Mouse (Mus musculus): ENCODE measurements around the gene 4833439L19Rik. TPM values are rescaled to one million over a fixed set of nuclear protein-coding genes. Genes with fewer than 3 reads are reported as not detected.
A peak's percentile ranks its signal among the peaks of the same experiment; 100 is the strongest.

The 4833439L19Rik gene
- polyA plus RNA-seq, 1 experiment from 2014 or later: 136 TPM

DNA sequence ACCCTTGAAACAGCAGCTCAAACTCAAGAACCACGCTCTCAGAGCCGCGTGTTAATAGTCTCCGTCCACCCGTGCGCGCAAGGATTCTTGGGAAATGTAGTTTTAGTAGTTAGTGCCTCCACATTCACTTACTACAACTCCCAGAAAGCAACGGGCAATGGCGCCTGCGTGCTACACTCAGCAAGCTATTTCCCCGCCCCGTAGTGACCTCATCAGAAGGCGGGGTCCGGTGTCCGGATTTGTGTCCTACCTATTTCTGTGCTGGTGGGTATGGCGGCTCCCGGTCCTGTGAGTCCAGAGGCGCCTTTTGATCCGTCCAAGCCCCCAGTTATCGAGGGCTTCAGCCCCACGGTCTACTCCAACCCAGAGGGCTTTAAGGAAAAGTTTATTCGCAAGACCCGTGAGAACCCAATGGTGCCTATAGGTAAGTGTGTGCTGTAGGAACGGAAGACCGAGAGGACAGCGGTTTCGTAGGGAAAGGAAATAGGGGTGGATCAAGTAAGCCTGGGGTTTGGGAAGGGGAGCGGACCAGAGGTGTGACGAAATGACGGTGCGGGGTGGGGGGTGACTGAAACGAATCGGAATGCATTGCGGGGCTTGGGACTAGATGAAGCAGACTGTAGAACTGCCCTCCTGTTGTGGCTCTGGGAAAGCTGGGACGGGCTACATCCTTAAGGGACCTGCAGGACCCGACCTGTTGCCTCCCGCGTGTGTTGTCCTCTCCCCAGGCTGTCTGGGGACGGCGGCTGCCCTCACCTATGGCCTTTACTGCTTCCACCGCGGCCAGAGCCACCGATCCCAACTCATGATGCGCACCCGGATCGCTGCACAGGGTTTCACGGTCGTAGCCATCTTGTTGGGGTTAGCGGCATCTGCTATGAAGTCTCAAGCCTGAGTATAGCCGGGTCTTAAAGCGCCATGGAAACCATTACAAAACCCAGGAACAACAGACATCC is 25.0 kb upstream of the 4833439L19Rik start, which contains the start of the genes Nop16 and Higd2a:
TSS of gene Nop16 (minus strand) at position 95 of the 956 bp plus-strand sequence.
TSS of gene Higd2a (plus strand) at position 212 of the 956 bp plus-strand sequence.
- H3K27me3 ChIP-seq (ENCODE audit: control insufficient read depth, insufficient read depth, low read length): no peaks in the 10 kb centered on the region
- H3K4me1 ChIP-seq (ENCODE audit: control insufficient read depth, insufficient read depth, low read length): peaks cover 19% of the 10 kb centered on the region
- H3K27ac ChIP-seq (ENCODE audit: low read length): peak within 1 kb of the TSS; percentile 74
- ATAC-seq (replicated peaks; ENCODE audit: extremely low read depth, insufficient read depth, low FRiP score): peak; percentile 98
- H3K9me3 ChIP-seq (replicated peaks; ENCODE audit: control insufficient read depth, low read length): no peaks in the 10 kb centered on the region
- H3K36me3 ChIP-seq (ENCODE audit: control insufficient read depth, insufficient read depth): peaks cover 15% of the 10 kb centered on the region
- WGBS: under 1% methylated on average over 51 of the region's 51 CpGs
- H3K4me3 ChIP-seq (ENCODE audit: low read length): peak within 1 kb of the TSS; percentile 93
- peak within 1 kb of the TSS; percentile 92 for H3K9ac ChIP-seq (ENCODE audit: low read length)
- H3K4me2 ChIP-seq (ENCODE audit: low read depth, low read length): peak within 1 kb of the TSS; percentile 86

DNA sequence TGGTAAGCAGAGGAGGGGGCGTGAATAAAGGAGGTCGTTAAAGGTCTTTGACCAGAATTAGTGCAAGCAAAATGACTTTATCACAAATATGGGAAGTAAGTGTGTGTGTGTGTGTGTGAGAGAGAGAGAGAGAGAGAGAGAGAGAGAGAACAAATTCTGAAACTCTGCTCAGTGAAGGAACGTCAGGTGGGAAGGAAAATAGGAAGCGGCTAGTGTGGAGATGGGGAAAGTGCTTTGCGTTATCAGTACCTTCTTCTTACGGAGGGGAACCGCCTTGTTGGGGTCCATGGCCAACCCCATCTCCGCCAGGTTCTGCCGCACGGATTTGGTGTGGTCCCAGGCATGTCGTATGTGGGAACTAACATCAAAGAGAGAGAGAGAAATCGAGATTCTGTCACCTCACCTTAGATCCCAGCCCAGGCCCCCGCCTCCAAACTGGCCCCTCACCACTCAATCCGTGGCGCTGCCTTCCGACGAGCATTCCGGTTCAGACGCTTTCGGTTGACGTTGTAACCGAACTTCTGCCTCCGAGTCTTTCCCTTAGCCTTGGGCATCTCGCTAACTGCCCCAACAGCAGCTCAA is 24.3 kb upstream of the 4833439L19Rik start:
- under 1% methylated on average over 24 of the region's 24 CpGs for whole genome bisulfite sequencing
- Histone ChIP-seq H3K36me3 (ENCODE audit: control insufficient read depth, insufficient read depth) (peaks cover 20% of the 10 kb centered on the region), H3K9ac (ENCODE audit: low read length) (peak overlapping the region; percentile 77), H3K4me1 (ENCODE audit: control insufficient read depth, insufficient read depth, low read length) (peaks cover 19% of the 10 kb centered on the region), H3K9me3 (replicated peaks; ENCODE audit: control insufficient read depth, low read length) (no peaks in the 10 kb centered on the region), H3K4me3 (ENCODE audit: low read length) (peak overlapping the region; percentile 93), H3K4me2 (ENCODE audit: low read depth, low read length) (peak overlapping the region; percentile 86), H3K27ac (ENCODE audit: low read length) (peak overlapping the region; percentile 33; the same call in 1 of the 2 replicates), H3K27me3 (ENCODE audit: control insufficient read depth, insufficient read depth, low read length) (no peaks in the 10 kb centered on the region)
- ATAC-seq (replicated peaks; ENCODE audit: extremely low read depth, insufficient read depth, low FRiP score): peak; percentile 14

DNA sequence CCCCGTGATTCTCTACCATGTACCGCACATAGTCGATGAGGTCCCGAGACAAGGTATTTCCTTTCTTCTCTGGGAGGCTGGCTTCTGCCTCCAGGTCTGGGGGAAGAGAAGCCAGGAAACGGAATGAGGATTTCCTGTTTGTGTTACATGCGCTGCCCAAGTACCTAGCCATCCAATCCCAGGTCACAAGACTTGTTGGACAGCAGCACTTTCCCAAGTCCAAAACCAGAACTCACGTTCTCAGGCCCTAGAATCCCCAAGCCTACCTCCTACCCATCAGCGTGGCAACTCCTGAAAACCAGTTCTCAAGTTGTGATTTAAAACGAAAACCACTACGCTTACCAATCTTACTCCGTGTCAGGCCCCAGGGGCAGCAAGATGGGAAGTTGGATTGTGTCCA is 20.6 kb upstream of the 4833439L19Rik start:
- H3K4me2 ChIP-seq (ENCODE audit: low read depth, low read length): no peak overlapping the region
- no peak for ATAC-seq (replicated peaks; ENCODE audit: extremely low read depth, insufficient read depth, low FRiP score)
- WGBS: 76% methylated on average over 11 of the region's 11 CpGs
- H3K4me1 ChIP-seq (ENCODE audit: control insufficient read depth, insufficient read depth, low read length): peaks cover 8% of the 10 kb centered on the region; the same call in 1 of the 2 replicates
- no peak overlapping the region for H3K9ac ChIP-seq (ENCODE audit: low read length)
- no peak overlapping the region for H3K27ac ChIP-seq (ENCODE audit: low read length)
- H3K4me3 ChIP-seq (ENCODE audit: low read length): no peak overlapping the region
- H3K27me3 ChIP-seq (ENCODE audit: control insufficient read depth, insufficient read depth, low read length): no peaks in the 10 kb centered on the region
- H3K36me3 ChIP-seq (ENCODE audit: control insufficient read depth, insufficient read depth): peaks cover 36% of the 10 kb centered on the region
- H3K9me3 ChIP-seq (replicated peaks; ENCODE audit: control insufficient read depth, low read length): no peaks in the 10 kb centered on the region

DNA sequence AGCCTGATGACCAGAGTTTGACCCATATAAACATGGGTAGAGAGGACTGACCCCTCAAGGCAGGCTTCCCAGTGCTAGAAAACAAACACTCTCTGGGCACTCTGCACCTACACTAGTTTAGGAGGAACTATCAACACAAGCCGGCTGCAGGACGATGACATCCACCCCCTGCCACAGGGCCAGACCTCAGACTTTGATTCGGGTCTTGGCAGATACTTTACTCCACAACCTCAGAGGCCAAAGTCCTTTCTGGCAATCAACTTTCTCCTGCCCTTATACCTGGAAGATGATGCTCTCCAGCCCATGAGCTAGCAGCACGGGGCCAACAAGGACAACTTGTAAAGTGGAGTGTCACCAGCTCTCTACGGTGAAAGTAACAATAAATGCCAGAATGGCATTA is 17.6 kb upstream of the 4833439L19Rik start:
- peaks cover 48% of the 10 kb centered on the region for H3K36me3 ChIP-seq (ENCODE audit: control insufficient read depth, insufficient read depth)

DNA sequence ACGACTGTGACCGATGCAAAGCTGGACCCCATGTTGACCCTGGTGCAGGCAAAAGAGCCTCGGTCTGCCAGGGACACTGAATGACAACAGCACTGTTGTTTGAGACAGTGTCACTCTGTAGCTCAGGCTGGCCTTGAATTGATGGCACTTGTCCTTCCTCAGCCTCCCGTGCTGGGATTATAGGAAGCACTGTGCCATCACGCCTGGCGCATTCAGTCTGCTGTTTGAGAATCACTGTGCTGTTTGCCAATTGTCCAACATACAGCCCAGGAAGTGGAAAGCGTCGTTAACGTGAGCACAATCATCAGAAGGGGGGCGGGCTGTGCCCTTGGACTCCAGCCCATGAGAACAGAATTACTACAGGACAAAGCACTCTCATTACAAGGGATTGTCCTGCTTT is 16.9 kb upstream of the 4833439L19Rik start:
- 69% methylated on average over 10 of the region's 10 CpGs for WGBS
- no peaks in the 10 kb centered on the region for H3K4me1 ChIP-seq (ENCODE audit: control insufficient read depth, insufficient read depth, low read length)
- H3K9me3 ChIP-seq (replicated peaks; ENCODE audit: control insufficient read depth, low read length): no peaks in the 10 kb centered on the region
- H3K4me3 ChIP-seq (ENCODE audit: low read length): no peak overlapping the region
- peaks cover 43% of the 10 kb centered on the region for H3K36me3 ChIP-seq (ENCODE audit: control insufficient read depth, insufficient read depth)
- H3K27ac ChIP-seq (ENCODE audit: low read length): no peak overlapping the region
- H3K27me3 ChIP-seq (ENCODE audit: control insufficient read depth, insufficient read depth, low read length): no peaks in the 10 kb centered on the region
- H3K4me2 ChIP-seq (ENCODE audit: low read depth, low read length): no peak overlapping the region
- ATAC-seq (replicated peaks; ENCODE audit: extremely low read depth, insufficient read depth, low FRiP score): no peak
- no peak overlapping the region for H3K9ac ChIP-seq (ENCODE audit: low read length)

More for the DNA sequence above, 17.6 kb upstream of the 4833439L19Rik start:
- Histone ChIP-seq H3K27me3 (ENCODE audit: control insufficient read depth, insufficient read depth, low read length) (no peaks in the 10 kb centered on the region), H3K27ac (ENCODE audit: low read length) (no peak overlapping the region), H3K4me2 (ENCODE audit: low read depth, low read length) (no peak overlapping the region), H3K9me3 (replicated peaks; ENCODE audit: control insufficient read depth, low read length) (no peaks in the 10 kb centered on the region), H3K9ac (ENCODE audit: low read length) (no peak overlapping the region), H3K4me1 (ENCODE audit: control insufficient read depth, insufficient read depth, low read length) (no peaks in the 10 kb centered on the region), H3K4me3 (ENCODE audit: low read length) (no peak overlapping the region)
- no peak for ATAC-seq (replicated peaks; ENCODE audit: extremely low read depth, insufficient read depth, low FRiP score)
- 80% methylated on average over 5 of the region's 5 CpGs for WGBS

DNA sequence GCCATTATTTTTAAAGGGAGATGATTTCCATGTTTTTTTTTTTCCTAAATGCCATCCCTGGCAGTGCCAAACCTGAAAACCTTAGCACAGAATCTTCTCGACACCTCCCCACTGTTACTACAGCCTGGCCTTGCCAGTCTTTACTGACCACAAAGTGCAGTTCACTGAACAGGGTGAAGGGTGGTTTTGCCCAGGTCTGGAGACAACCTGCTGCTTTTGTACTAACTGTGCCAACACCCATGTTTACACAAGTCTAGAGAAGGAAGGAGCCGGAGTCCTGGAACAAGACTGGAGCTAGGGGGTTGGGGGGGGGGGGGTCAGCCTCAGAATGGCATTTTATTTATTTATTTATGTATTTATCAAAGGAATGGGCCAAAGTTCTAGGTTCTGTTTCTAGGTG is 16.1 kb upstream of the 4833439L19Rik start:
- 57% methylated on average over 2 of the region's 2 CpGs for WGBS
- peaks cover 43% of the 10 kb centered on the region for H3K36me3 ChIP-seq (ENCODE audit: control insufficient read depth, insufficient read depth)
- H3K4me1 ChIP-seq (ENCODE audit: control insufficient read depth, insufficient read depth, low read length): no peaks in the 10 kb centered on the region
- no peak for ATAC-seq (replicated peaks; ENCODE audit: extremely low read depth, insufficient read depth, low FRiP score)
- H3K27me3 ChIP-seq (ENCODE audit: control insufficient read depth, insufficient read depth, low read length): no peaks in the 10 kb centered on the region
- H3K9ac ChIP-seq (ENCODE audit: low read length): no peak overlapping the region
- H3K9me3 ChIP-seq (replicated peaks; ENCODE audit: control insufficient read depth, low read length): no peaks in the 10 kb centered on the region
- no peak overlapping the region for H3K4me3 ChIP-seq (ENCODE audit: low read length)
- H3K4me2 ChIP-seq (ENCODE audit: low read depth, low read length): no peak overlapping the region
- no peak overlapping the region for H3K27ac ChIP-seq (ENCODE audit: low read length)

DNA sequence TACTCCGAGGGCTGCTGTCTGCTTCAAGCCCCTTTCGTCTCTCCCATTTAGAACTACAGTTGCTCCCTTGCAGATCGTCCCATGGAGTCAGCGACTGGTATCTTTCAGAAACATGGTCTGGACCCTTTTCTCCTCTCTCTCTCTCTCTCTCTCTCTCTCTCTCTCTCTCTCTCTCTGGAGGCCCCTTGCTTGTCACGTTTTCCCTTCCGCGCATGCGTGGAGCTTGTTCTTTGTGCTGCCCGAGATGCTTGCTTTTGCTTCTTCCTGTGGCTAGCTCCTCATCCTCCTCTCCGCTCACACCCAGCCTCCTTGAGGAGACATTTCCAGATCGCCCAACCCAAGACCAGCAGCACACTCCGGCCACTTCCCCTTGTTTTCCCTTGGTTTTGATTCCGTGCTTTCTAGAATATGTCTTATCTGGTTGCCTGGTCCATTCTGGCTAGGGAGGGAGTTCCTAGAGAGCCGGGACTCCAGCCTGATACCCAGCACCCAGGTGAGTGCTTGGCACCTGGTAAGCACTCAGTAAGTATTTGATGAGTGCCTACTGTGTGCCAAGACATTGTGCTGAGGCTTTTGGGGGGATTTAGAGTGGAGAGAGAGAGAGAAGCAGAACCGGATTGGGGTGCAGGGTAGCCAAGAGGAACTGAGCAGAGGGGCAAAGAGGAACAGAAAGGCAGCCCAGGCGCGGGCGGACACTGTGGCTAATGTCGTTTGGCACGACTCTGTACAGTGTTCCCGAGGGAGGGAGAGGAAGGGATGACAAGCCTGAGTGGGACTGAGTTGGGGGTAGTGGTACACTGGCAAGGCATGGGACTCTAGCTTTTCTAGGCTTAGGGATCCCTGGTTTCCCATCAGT is 12.6 kb upstream of the 4833439L19Rik start:
- Histone ChIP-seq H3K27me3 (ENCODE audit: control insufficient read depth, insufficient read depth, low read length) (no peaks in the 10 kb centered on the region), H3K27ac (ENCODE audit: low read length) (no peak overlapping the region), H3K4me1 (ENCODE audit: control insufficient read depth, insufficient read depth, low read length) (peaks cover 9% of the 10 kb centered on the region), H3K36me3 (ENCODE audit: control insufficient read depth, insufficient read depth) (peaks cover 19% of the 10 kb centered on the region), H3K9me3 (replicated peaks; ENCODE audit: control insufficient read depth, low read length) (no peaks in the 10 kb centered on the region), H3K4me2 (ENCODE audit: low read depth, low read length) (no peak overlapping the region), H3K4me3 (ENCODE audit: low read length) (no peak overlapping the region), H3K9ac (ENCODE audit: low read length) (no peak overlapping the region)
- no peak for ATAC-seq (replicated peaks; ENCODE audit: extremely low read depth, insufficient read depth, low FRiP score)
- 79% methylated on average over 21 of the region's 21 CpGs for WGBS

DNA sequence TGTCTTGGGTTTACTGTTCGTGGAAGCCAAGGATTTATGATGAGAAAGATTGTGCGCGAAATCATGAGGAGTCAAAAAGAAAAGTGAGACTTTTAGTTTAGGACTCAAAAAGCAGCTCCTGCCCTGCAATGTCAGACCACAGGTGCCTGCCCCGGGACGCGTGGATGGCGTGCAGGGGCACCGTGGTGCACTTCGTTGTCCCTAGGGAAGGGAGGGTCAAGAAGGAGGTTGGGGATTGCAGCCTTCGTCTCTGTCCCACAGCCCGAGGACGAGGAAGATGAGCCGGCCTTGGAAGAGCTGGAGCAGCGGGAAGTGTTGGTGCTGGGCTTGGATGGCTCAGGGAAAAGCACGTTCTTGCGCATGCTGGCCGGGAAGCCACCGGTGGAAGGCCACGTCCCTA is 10.3 kb upstream of the 4833439L19Rik start:
- Histone ChIP-seq H3K9ac (ENCODE audit: low read length) (peak overlapping the region; percentile 81), H3K4me1 (ENCODE audit: control insufficient read depth, insufficient read depth, low read length) (peaks cover 9% of the 10 kb centered on the region), H3K36me3 (ENCODE audit: control insufficient read depth, insufficient read depth) (peaks cover 9% of the 10 kb centered on the region), H3K27ac (ENCODE audit: low read length) (peak overlapping the region; percentile 81), H3K27me3 (ENCODE audit: control insufficient read depth, insufficient read depth, low read length) (no peaks in the 10 kb centered on the region), H3K9me3 (replicated peaks; ENCODE audit: control insufficient read depth, low read length) (no peaks in the 10 kb centered on the region), H3K4me3 (ENCODE audit: low read length) (peak overlapping the region; percentile 82), H3K4me2 (ENCODE audit: low read depth, low read length) (peak overlapping the region; percentile 87)
- 1% methylated on average over 19 of the region's 19 CpGs for WGBS
- no peak for ATAC-seq (replicated peaks; ENCODE audit: extremely low read depth, insufficient read depth, low FRiP score)

All from heart, embryonic 16.5 days (tissue).